Mouse (Mus musculus): ENCODE measurements at regions not wholly inside any gene's neighbourhood (a gene's known extent, or its start where the extent isn't known, plus 50 kb on each side); places are given as distances from the start of the nearest gene placed in this dataset.

DNA sequence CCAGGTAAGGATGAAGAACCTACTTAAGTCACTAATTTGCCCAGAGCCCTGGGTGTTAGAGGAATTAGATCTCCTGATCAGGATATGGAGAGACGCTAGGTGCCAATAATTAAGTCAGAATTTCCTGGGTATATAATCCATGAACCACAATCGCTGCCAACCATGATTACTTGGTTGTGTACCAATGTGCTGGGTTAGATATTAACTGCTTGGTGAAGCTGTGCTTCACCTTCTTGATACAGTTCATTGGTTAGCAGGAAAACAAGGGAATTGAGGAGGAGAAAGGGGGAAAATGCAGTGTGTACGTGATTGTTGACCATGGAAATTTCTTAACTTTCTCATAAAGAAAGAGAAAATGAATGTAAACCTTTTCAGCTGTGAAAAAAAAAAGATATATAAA lies 961.7 kb upstream of the Slc39a10 start:
- DNase-seq = no peak

DNA sequence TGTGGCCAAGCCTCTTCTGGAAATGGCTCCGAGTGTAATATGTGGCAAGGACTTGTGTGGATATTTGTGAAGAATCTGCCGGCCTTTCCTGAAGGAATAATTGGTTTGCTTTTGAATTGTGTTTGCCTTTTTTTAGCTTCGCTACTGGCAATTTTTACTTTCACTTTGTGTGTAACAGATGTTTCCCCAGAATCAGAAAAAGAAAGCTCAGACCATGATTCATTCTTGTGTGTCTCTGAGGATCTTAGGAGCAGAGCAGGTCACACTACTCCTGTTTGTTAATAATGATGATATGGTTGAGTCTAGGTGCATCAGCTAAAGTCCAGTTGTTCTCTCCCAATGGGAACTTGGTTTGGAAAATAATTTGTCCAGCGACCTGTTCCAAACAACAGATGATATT lies 961.3 kb upstream of the Slc39a10 start:
- no peak for DNase-seq

DNA sequence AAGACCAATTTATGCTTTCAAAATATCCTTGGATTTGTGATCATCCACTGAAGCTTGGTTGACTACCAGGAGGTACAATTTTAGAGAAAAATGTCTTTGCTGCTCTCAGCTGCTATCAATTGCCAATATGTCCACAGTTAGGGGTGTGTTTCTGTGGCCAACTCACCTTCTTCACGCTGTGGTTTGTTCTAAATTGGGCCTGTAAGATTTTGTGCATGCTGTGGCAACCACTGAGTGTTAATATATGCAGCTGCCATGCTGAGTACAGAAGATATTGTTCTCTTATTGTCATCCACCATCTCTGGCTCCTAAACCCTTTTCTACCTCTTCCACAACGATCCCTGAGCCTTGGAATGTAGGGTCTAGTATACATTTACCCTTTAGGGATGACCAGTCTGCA lies 948.2 kb upstream of the Slc39a10 start:
- no peak for DNase-seq

DNA sequence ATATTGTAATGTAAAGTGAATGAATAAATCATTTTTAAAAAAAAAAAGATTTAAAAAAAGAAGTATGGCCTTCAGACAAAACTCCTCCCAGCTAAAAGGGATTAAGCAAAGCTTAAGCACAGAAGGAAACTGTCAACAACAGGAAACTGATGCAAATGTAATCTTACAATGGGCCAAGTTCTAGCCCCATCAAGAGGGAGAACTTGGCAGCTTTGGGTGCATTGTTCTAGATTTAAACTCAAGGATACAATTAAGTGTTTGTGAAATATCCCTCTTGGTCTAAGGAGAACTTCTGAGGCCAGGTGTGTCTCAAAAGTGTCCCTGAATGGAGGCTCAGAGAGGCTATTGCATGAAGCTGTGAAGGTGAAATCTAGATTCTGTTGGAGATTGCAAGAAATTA lies 941.4 kb upstream of the Slc39a10 start:
- DNase-seq = no peak

GRCm38 (mm10) chr1:47827206-47827605 lies 934.6 kb upstream of the Slc39a10 start:
- no peak for DNase-seq

DNA sequence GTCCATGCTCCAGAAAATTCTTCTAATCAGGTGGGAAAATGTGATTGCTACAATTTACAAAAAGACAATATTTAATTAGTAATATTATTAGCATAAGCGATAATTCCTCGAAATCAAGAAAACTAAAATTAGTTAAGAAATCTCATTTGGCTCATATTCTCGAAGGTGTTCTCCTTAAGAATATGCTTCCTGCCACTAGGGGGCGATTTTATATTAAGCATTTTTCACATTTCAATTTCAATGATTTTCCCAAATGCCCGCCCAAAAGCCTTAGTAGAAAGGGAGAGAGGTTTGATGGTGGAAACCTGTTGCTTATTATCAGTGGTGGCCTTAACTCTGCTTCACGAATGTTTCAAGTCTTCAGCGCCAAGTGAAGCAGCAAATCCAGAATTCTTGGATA lies 916.9 kb upstream of the Slc39a10 start:
- DNase-seq = peak; percentile 4

DNA sequence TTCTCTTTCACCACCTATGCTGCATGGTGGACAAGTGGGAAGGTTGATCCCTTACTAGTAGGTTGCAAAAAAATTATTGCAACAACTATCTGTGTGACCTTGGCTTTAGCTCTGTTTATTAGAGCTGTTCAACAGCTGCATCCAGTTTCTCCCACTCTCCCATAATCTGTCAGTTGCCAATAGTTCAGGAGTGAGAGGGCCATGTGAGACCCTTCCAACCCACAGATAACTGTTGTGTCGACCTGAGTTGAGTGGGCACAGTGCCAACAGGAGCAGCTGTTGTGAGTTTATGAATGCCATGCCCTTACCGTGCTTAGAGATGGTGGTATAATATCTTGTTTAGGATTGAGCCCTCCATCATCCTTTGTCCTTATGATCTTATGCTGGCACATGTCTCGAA lies 902.1 kb upstream of the Slc39a10 start:
- no peak for DNase-seq

All from kidney, postnatal 10 days (tissue).